11 mouse cellular contexts compared by ENCODE assay signal in the genomic region with DNA sequence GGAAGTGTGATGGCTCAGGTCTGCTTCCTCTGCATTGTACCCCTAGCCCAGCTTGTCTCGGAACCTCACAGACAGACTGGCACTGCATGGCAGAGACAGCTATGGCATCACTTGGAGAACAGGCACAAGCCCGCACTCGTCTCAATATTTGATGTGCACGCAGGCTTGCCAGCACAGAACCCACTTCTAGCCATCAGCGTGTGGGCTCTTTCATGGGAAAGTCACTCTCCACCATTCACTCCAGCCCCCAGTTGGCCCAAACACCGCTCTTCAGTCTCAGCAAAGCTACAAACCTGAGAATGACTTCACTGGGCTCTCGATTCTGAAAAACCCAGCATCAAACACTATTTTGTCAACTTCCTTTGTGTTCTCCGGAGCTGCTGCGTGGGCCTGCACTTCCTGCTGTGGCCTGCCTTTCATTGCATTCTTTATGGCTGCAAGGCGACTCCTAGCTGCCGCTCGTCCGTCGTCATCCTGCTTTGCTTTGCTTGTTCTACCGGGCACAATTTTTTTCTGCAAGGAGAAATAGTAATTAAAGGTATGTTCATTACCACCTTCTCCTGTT. TPM values are rescaled to one million over a fixed set of nuclear protein-coding genes. Genes with fewer than 3 reads are reported as not detected.
A peak's percentile ranks its signal among the peaks of the same experiment; 100 is the strongest.
DNase-seq lines count a peak whose midpoint lies in the region; ATAC-seq and TF ChIP-seq lines count a peak whose summit lies in the region.
"Had no signal": no experiment of that assay in that cellular context is flagged by ENCODE, and none has a peak within 500 bp of the region (broad histone marks: within the 10 kb centered on the region; RNA-seq: fewer than 3 reads in every experiment).

No protein-coding gene starts in this region.

- no peak for DNase-seq in hindbrain, embryonic 10.5 days (ENCODE audit: low spot score)
- DNase-seq in c-Kit-positive CD71-negative TER-119-negative erythroid progenitor cells, embryonic 14.5 days (ENCODE audit: low read depth) = peak; percentile 50
- DNase-seq in spleen, adult 2 months (ENCODE audit: low read depth in 1 of 2, low spot score in 2 of 2) = peak; percentile 14 to 50
- no peak for DNase-seq in layer of hippocampus, postnatal 36 days

- no peak; the same call in 1 of the 2 replicates for TF ChIP-seq POLR2A in spleen, adult 2 months (IDR thresholded peaks at IDR 0.05; ENCODE audit: low read depth, low read length)

- 0 out of 2 replicates have a peak, but pooled peaks cover 6% of the 10 kb centered on the region for H3K4me1 ChIP-seq in hindbrain, embryonic 15.5 days (replicated peaks)
- no peaks in the 10 kb centered on the region for H3K4me1 ChIP-seq in hindbrain, embryonic 10.5 days (replicated peaks)
- H3K4me1 ChIP-seq in spleen, adult 2 months (ENCODE audit: control insufficient read depth, insufficient read depth, insufficient read length) = no peaks in the 10 kb centered on the region
- H3K4me1 ChIP-seq: stomach, embryonic 15.5 days had no signal

- H3K27me3 ChIP-seq in hindbrain, embryonic 15.5 days = no peaks in the 10 kb centered on the region
- no peaks in the 10 kb centered on the region for H3K27me3 ChIP-seq in hindbrain, embryonic 10.5 days (ENCODE audit: insufficient read depth, poor library complexity, severe bottlenecking)
- H3K27me3 ChIP-seq in spleen, adult 2 months (ENCODE audit: control insufficient read depth, insufficient read depth, low read length) = no peaks in the 10 kb centered on the region
- H3K27me3 ChIP-seq: stomach, embryonic 15.5 days had no signal

- no peaks in the 10 kb centered on the region for H3K9me3 ChIP-seq in hindbrain, embryonic 15.5 days
- H3K9me3 ChIP-seq in hindbrain, embryonic 10.5 days = no peaks in the 10 kb centered on the region
- H3K9me3 ChIP-seq: stomach, embryonic 15.5 days had no signal

- TF ChIP-seq CTCF in spleen, adult 2 months (IDR thresholded peaks at IDR 0.05; ENCODE audit: extremely low read depth, insufficient read depth, insufficient read length, insufficient replicate concordance) = no peak

- no peak overlapping the region for H3K9ac ChIP-seq in hindbrain, embryonic 15.5 days
- H3K9ac ChIP-seq: lung, embryonic 14.5 days; stomach, embryonic 15.5 days had no signal

- H3K4me2 ChIP-seq in hindbrain, embryonic 15.5 days = no peak overlapping the region
- H3K4me2 ChIP-seq: heart, embryonic 11.5 days; lung, embryonic 14.5 days; stomach, embryonic 15.5 days had no signal

- H3K27ac ChIP-seq in hindbrain, embryonic 15.5 days (replicated peaks) = 0 out of 2 replicates have a peak overlapping the region, but pooled peaks have one; percentile 7
- no peak overlapping the region for H3K27ac ChIP-seq in hindbrain, embryonic 10.5 days
- H3K27ac ChIP-seq in spleen, adult 2 months (ENCODE audit: insufficient read depth, low read length) = peak overlapping the region; percentile 68
- H3K27ac ChIP-seq: left cerebral cortex, adult 2 months; stomach, embryonic 15.5 days had no signal

- ATAC-seq in hindbrain, embryonic 15.5 days (ENCODE audit: low FRiP score, low read depth) = 0 out of 2 replicates have a peak, but pooled peaks have one; percentile 55
- peak; percentile 86 for ATAC-seq in CD4-positive, CD25-positive, alpha-beta regulatory T cell, adult 4 months
- no peak for ATAC-seq in megakaryocyte-erythroid progenitor cell, adult 5-6 weeks (replicated peaks; ENCODE audit: low FRiP score, low TSS enrichment, poor library complexity, severe bottlenecking)

- no peak overlapping the region for H3K4me3 ChIP-seq in hindbrain, embryonic 15.5 days
- H3K4me3 ChIP-seq in hindbrain, embryonic 10.5 days = no peak overlapping the region
- peak overlapping the region; percentile 28; the same call in 1 of the 2 replicates for H3K4me3 ChIP-seq in spleen, adult 2 months (ENCODE audit: extremely low read depth, insufficient read depth, insufficient read length)
- H3K4me3 ChIP-seq: left cerebral cortex, adult 2 months; stomach, embryonic 15.5 days had no signal

- no peaks in the 10 kb centered on the region for H3K36me3 ChIP-seq in hindbrain, embryonic 15.5 days
- H3K36me3 ChIP-seq in hindbrain, embryonic 10.5 days = peaks cover 100% of the 10 kb centered on the region
- peaks cover 3% of the 10 kb centered on the region; the same call in 1 of the 2 replicates for H3K36me3 ChIP-seq in spleen, adult 2 months (ENCODE audit: control insufficient read depth, insufficient read depth, low read length)

- 48% methylated on average over 15 of the region's 15 CpGs for WGBS in hindbrain, embryonic 15.5 days
- WGBS in hindbrain, embryonic 10.5 days = 69% methylated on average over 15 of the region's 15 CpGs
- WGBS in spleen, adult 2 months = 75% methylated on average over 15 of the region's 15 CpGs

RNA-seq across cellular contexts. Expression of a gene that starts 22.7 kb away (rescaled TPM):
- 8.4 and 10.0 TPM in 2 replicates for polyA plus RNA-seq in hindbrain, embryonic 15.5 days (2015; fragmentation: Nextera tagmentation; extraction: Ambion mirVana)
- 56.6 and 76.9 TPM in 2 replicates for polyA plus RNA-seq in hindbrain, embryonic 10.5 days (2016; fragmentation: Nextera tagmentation; extraction: Ambion mirVana)
- 10 to 100 TPM; 11.4 to 13.0 TPM for polyA plus RNA-seq in CD4-positive, CD25-positive, alpha-beta regulatory T cell, adult 4 months (2017; shearing (Covaris generic))
- 2.4 and 3.2 TPM in 2 replicates for polyA plus RNA-seq in spleen, adult 2 months (2012; rRNA removed)
- 44.5 and 50.6 TPM in 2 replicates for total RNA-seq in megakaryocyte-erythroid progenitor cell, adult 5-6 weeks (2014; fragmentation: Nextera tagmentation)
- total RNA-seq in megakaryocyte-erythroid progenitor cell, adult 5-6 weeks (2017) = 60.7 and 70.5 TPM in 2 replicates
- under 1 TPM; 0.37 to 0.86 TPM for total RNA-seq in layer of hippocampus, postnatal 36 days (2021)

RNA-seq across cellular contexts. Expression of a gene that starts 28.0 kb away (rescaled TPM):
- 2.9 and 7.0 TPM in 2 replicates for polyA plus RNA-seq in hindbrain, embryonic 15.5 days (2015; fragmentation: Nextera tagmentation; extraction: Ambion mirVana)
- polyA plus RNA-seq in hindbrain, embryonic 10.5 days (2016; fragmentation: Nextera tagmentation; extraction: Ambion mirVana) = 0.43 and 0.91 TPM in 2 replicates
- polyA plus RNA-seq in CD4-positive, CD25-positive, alpha-beta regulatory T cell, adult 4 months (2017; shearing (Covaris generic)) = 10 to 100 TPM; 12.5 to 13.6 TPM
- 97.5 and 134 TPM in 2 replicates for polyA plus RNA-seq in spleen, adult 2 months (2012; rRNA removed)
- total RNA-seq in megakaryocyte-erythroid progenitor cell, adult 5-6 weeks (2014; fragmentation: Nextera tagmentation) = 0.92 and 5.8 TPM in 2 replicates
- not detected in 2 replicates for total RNA-seq in megakaryocyte-erythroid progenitor cell, adult 5-6 weeks (2017)
- total RNA-seq in layer of hippocampus, postnatal 36 days (2021) = 1 to 10 TPM in 1 of 2 experiments, under 1 TPM in 1; 0.62 to 1.4 TPM

RNA-seq across cellular contexts. Expression of a gene that starts 54.7 kb away (rescaled TPM):
- 29.1 and 31.4 TPM in 2 replicates for polyA plus RNA-seq in hindbrain, embryonic 15.5 days (2015; fragmentation: Nextera tagmentation; extraction: Ambion mirVana)
- 19.8 and 24.6 TPM in 2 replicates for polyA plus RNA-seq in hindbrain, embryonic 10.5 days (2016; fragmentation: Nextera tagmentation; extraction: Ambion mirVana)
- polyA plus RNA-seq in CD4-positive, CD25-positive, alpha-beta regulatory T cell, adult 4 months (2017; shearing (Covaris generic)) = 10 to 100 TPM in 1 of 2 experiments, 1 to 10 TPM in 1; 9.5 to 16.1 TPM
- 9.2 and 11.3 TPM in 2 replicates for polyA plus RNA-seq in spleen, adult 2 months (2012; rRNA removed)
- total RNA-seq in megakaryocyte-erythroid progenitor cell, adult 5-6 weeks (2014; fragmentation: Nextera tagmentation) = 11.2 and 14.5 TPM in 2 replicates
- 16.0 and 29.2 TPM in 2 replicates for total RNA-seq in megakaryocyte-erythroid progenitor cell, adult 5-6 weeks (2017)
- 10 to 100 TPM; 84.3 to 89.6 TPM for total RNA-seq in layer of hippocampus, postnatal 36 days (2021)

Comparison
In these comparisons a context has a peak if more than half of its experiments do, and no peak if none do; other contexts are left out.
1. DNase-seq: peak in c-Kit-positive CD71-negative TER-119-negative erythroid progenitor cells, embryonic 14.5 days (single experiment) and spleen, adult 2 months (2 of 2); none in hindbrain, embryonic 10.5 days (single experiment) and layer of hippocampus, postnatal 36 days (0 of 2).